Mouse (Mus musculus) sigmoid colon, adult 10 weeks (tissue): ENCODE measurements around the gene Apool. TPM values are rescaled to one million over a fixed set of nuclear protein-coding genes. Genes with fewer than 3 reads are reported as not detected.

Experiments used
- polyA plus RNA-seq: library from polyadenylated mRNA; stranded (reverse); fragments of 350-450 nt; fragmentation: Illumina TruSeq; extraction: RNeasy Lipid Tissue Mini Kit (QIAGEN cat#74804); gene quantifications from one replicate; pipeline ENCODE4 v1.2.3, GENCODE M21; 2014; ENCODE audit warnings: low read depth, low replicate concordance

Apool gene
- 137 TPM for polyA plus RNA-seq

DNA sequence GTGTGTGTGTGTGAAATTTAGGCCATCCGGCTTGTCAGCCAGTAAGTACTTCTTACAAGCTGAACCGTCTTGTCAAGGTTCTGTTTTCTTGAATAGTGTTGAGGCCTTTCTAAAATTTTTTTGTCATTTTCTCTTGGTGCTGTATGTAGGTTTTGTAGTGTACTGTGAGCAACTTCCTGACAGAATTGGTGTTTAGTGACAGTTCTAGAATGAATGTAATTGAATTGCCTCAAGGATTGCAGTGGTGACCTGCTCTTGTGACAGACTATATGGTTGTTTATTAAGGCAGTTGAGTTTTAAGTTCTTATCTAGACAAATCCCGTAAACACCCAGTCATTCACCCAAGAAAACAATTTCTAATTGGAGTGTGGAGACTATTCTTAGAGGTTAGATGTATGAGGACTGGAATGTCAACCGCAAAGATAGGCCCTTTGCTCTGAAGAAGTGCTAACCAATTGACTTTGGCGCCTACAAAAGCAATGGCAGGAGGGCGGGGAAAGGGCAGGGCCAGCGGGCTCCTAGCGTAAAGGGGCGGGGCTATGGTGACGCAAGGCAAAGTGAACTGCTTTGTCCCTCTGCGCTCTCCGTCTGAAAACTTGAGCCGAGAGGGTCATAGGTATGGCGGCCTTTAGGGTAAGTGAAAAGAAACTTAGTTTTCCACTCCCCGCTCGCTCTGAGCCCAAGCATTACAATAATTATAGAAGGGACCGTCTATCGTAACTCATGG, at the start of gene Apool:
Apool (plus strand) TSS at position 531 of the 727 bp plus-strand sequence.

DNA sequence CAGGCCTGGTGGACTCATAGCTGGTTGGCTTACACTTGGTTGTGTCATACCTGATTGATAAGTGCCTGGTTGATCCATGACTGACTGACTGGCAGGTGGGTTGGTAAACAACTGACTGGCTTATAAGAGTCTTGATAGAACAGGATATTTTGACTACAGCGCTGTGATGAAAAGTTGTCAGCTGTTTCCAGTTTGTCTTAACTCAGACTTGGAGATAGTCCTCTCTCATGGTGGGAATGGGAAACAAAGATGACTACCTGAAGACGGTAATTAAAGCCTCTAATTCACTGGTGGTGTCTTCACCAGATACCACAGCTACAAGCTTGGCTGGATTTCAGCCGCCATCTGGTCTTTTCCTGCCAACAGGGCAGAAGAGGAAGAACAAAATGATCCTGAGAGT, 95.5 kb downstream of the Apool start, which contains the start of gene Satl1:
Satl1 (minus strand) TSS at position 101 of the 400 bp plus-strand sequence.

Other genes starting within 250 kb of the Apool start
- not detected for gene 4933403O08Rik, start 72.3 kb upstream of the Apool start, polyA plus RNA-seq
- not detected for gene Satl1, start 95.4 kb downstream of the Apool start, polyA plus RNA-seq
- 32.3 TPM for gene 2010106E10Rik, start 183.9 kb downstream of the Apool start, polyA plus RNA-seq